Mouse (Mus musculus): ENCODE results near the gene Mdm2. TPM values are rescaled to one million over a fixed set of nuclear protein-coding genes. Genes with fewer than 3 reads are reported as not detected.
"Not testable (repeated sequence)": the region's sequence is repeated elsewhere in the genome, so short reads cannot be mapped to it uniquely, and the experiment has no call there.

Mdm2 gene
- total RNA-seq (2014; rRNA removed) (65.1 and 69.9 TPM in 2 replicates), polyA plus RNA-seq (2015; fragmentation: Nextera tagmentation; extraction: Ambion mirVana) (23.2 and 28.7 TPM in 2 replicates)

DNA sequence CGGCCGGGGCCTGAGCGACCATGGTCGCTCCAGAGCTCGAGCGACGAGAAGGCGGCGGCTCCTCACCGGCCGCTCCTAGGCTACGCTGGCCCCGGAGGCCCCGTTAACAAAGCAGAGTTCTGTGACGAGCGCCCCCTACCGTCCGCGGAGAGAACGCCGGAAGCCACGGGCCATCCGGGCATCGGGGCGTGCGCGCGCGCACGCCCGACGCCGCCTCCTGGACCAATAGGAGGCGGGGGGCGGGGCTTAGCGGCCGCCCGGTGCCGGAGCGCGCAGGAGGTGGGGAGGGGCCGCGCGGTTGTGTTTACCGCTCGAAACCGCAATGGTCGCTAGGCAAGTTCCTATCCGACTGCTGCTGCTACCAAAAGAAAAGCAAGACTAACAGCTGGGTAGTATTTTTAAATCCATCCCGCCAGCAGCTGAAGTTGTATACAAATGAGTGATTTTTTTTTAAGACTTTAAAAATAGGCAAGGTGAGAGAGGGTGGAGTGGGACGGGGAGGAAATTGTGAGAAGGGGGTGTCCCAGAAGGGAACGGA, at the start of gene Mdm2:
Gene Mdm2 (minus strand): TSS at position 155 of the 538 bp plus-strand sequence.
- Histone ChIP-seq H3K27me3 (ENCODE audit: insufficient read depth, low read length) (no peaks in the 10 kb centered on the region), H3K36me3 (ENCODE audit: insufficient read depth, low read length) (peaks cover 7% of the 10 kb centered on the region), H3K4me1 (ENCODE audit: insufficient read depth, low read length) (no peaks in the 10 kb centered on the region; the same call in 1 of the 2 replicates), H3K9me3 (ENCODE audit: low read length) (no peaks in the 10 kb centered on the region), H3K27ac (ENCODE audit: low read depth, low read length) (peak within 1 kb of the TSS; percentile 100), H3K4me2 (ENCODE audit: low read depth, low read length, poor library complexity, severe bottlenecking) (peak within 1 kb of the TSS; percentile 68), H3K9ac (replicated peaks; ENCODE audit: low read length, poor library complexity, severe bottlenecking) (peak within 1 kb of the TSS; percentile 100), H3K4me3 (ENCODE audit: low read depth, low read length) (peak within 1 kb of the TSS; percentile 96)
- WGBS = under 1% methylated on average over 46 of the region's 52 CpGs
- DNase-seq (ENCODE audit: low spot score) (peak; percentile 96), ATAC-seq (ENCODE audit: low FRiP score) (peak; percentile 95)
- peak; percentile 82 for TF ChIP-seq CTCF (IDR thresholded peaks at IDR 0.05)

DNA sequence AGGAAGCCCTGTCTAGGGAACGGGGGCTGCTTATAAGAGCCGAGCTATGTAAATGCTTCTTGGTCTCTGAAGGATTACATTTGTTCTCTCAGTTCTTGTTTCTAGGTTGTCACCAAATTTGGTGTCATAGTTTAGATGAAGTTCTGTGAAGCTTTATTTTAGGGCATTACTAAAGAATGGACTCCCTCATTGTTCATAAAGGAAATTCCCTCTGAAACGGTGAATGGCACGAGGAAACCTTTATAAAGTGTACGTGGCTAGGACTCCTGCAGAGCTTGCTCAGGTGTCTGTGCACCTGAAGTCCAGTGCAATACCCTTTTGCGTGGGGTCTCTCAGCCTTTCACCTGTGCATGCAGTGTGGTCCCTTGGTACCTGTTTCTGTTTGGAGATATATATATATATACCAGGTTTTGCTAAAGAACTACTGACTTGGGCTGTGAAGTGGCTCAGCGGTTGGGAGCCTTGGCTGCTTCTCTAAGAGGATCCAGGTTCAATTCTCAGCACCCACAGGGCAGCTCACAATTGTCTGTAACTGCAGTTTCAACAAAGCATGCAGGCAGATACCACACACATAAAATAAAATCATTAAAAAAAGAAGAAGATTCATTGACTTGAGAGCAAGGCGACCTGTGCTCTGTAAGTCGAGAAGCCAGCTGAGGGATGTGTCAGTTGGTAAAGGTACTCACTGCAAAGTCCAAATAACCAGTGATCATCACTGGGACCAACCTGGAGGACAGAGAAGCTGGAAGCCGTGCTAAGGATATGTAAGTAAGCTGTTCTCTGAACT, 49.5 kb upstream of the Mdm2 start:
- no peak for ATAC-seq (ENCODE audit: low FRiP score)
- Histone ChIP-seq H3K4me3 (ENCODE audit: low read depth, low read length) (no peak overlapping the region), H3K4me1 (ENCODE audit: insufficient read depth, low read length) (no peaks in the 10 kb centered on the region), H3K4me2 (ENCODE audit: low read depth, low read length, poor library complexity, severe bottlenecking) (no peak overlapping the region), H3K27ac (ENCODE audit: low read depth, low read length) (no peak overlapping the region), H3K9me3 (ENCODE audit: low read length) (no peaks in the 10 kb centered on the region), H3K27me3 (ENCODE audit: insufficient read depth, low read length) (no peaks in the 10 kb centered on the region), H3K36me3 (ENCODE audit: insufficient read depth, low read length) (peaks cover 68% of the 10 kb centered on the region), H3K9ac (replicated peaks; ENCODE audit: low read length, poor library complexity, severe bottlenecking) (no peak overlapping the region)
- no peak for DNase-seq (ENCODE audit: low spot score)
- 96% methylated on average over 10 of the region's 10 CpGs for WGBS
- no peak for TF ChIP-seq CTCF (IDR thresholded peaks at IDR 0.05)

DNA sequence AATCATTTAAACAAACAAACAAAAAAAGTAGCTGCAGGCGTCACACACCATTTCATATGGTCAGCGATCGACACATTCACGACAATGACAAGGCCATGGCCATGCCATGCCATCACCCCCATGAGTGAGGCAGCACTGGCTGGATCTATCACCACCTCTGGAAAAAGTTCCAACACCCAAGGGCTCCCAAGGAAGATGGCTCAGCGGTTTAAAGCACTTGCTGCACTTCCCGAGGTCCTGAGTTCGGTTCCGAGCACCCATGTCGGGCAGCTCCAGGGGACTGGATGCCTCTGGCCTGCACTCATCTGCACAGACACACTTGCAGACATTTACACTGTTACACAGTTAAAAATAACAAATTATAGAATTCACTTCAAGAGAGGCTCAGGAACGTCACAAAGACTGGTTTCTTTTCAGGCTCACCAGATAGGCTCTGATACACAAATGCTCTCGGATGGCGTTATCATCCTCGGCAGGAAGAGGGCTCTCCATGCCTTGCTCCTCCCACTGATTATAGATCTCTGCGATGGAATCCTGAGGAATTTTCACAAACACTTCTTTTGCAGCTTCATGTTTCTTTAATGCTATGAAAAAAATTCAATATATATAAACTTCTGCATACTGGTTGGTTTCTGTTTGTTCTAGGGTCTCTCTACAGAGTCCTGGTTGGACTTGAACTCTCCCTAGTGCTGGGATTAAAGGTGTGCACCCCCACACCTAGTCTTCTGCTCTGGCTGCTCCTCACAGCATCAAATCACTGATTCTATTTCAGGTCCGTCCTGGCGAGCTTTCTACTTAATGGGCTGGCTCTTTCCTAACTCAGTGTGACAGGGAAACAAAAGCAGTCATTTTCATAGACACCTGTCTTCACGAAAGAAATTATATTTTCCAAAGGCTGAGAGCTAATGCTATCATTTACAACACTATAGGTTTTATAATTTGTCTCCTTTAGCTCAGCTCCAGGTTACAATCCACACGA, 48.5 kb upstream of the Mdm2 start:
- Histone ChIP-seq H3K4me3 (ENCODE audit: low read depth, low read length) (no peak overlapping the region), H3K4me2 (ENCODE audit: low read depth, low read length, poor library complexity, severe bottlenecking) (no peak overlapping the region), H3K9me3 (ENCODE audit: low read length) (no peaks in the 10 kb centered on the region), H3K36me3 (ENCODE audit: insufficient read depth, low read length) (peaks cover 67% of the 10 kb centered on the region), H3K27me3 (ENCODE audit: insufficient read depth, low read length) (no peaks in the 10 kb centered on the region), H3K27ac (ENCODE audit: low read depth, low read length) (no peak overlapping the region), H3K4me1 (ENCODE audit: insufficient read depth, low read length) (no peaks in the 10 kb centered on the region), H3K9ac (replicated peaks; ENCODE audit: low read length, poor library complexity, severe bottlenecking) (no peak overlapping the region)
- TF ChIP-seq CTCF (IDR thresholded peaks at IDR 0.05) = no peak
- ATAC-seq (ENCODE audit: low FRiP score) (no peak), DNase-seq (ENCODE audit: low spot score) (no peak)
- 91% methylated on average over 18 of the region's 18 CpGs for WGBS

- WGBS = 91% methylated on average over 3 of the region's 3 CpGs
- DNase-seq (ENCODE audit: low spot score); ATAC-seq (ENCODE audit: low FRiP score): not testable (repeated sequence)
Measured at GRCm38 (mm10) chr10:117758344-117758743, 47.8 kb upstream of the Mdm2 start.

DNA sequence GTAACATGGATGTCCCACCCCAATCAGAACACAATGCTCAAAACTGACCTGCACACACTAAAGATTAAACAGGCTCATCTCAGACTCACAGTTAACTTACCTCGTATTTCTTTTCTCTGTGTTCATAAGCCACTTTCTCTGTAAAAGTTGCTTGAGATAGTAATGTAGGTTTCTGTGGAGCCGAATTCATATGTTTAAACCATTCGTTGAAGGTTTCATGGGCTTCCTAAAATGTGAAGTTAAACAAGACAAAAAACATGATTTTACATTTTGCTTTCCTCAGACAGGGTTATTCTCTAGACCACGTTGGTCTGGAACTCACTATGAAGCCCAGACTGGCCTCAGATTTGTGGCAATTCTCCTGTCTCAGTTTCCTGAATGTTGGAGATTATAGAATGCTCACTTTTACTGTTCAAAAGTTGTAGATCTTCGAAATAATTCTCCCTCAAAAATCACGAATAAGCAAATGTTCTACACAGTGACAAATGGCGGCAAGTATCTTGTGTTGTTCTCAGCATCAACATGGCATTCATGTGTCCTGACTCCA, 47.3 kb upstream of the Mdm2 start:
- DNase-seq (ENCODE audit: low spot score) (no peak), ATAC-seq (ENCODE audit: low FRiP score) (no peak)
- H3K36me3 ChIP-seq (ENCODE audit: insufficient read depth, low read length) = peaks cover 62% of the 10 kb centered on the region
- no peak overlapping the region for H3K4me2 ChIP-seq (ENCODE audit: low read depth, low read length, poor library complexity, severe bottlenecking)
- H3K27me3 ChIP-seq (ENCODE audit: insufficient read depth, low read length) = no peaks in the 10 kb centered on the region
- no peak overlapping the region for H3K9ac ChIP-seq (replicated peaks; ENCODE audit: low read length, poor library complexity, severe bottlenecking)
- 98% methylated on average over 7 of the region's 7 CpGs for WGBS
- H3K4me1 ChIP-seq (ENCODE audit: insufficient read depth, low read length) = no peaks in the 10 kb centered on the region
- no peak overlapping the region for H3K27ac ChIP-seq (ENCODE audit: low read depth, low read length)
- H3K9me3 ChIP-seq (ENCODE audit: low read length) = no peaks in the 10 kb centered on the region
- TF ChIP-seq CTCF (IDR thresholded peaks at IDR 0.05) = no peak
- no peak overlapping the region for H3K4me3 ChIP-seq (ENCODE audit: low read depth, low read length)

More at GRCm38 (mm10) chr10:117758344-117758743, 47.8 kb upstream of the Mdm2 start:
- H3K27me3 ChIP-seq (ENCODE audit: insufficient read depth, low read length); H3K4me2 ChIP-seq (ENCODE audit: low read depth, low read length, poor library complexity, severe bottlenecking); H3K4me1 ChIP-seq (ENCODE audit: insufficient read depth, low read length); H3K4me3 ChIP-seq (ENCODE audit: low read depth, low read length); H3K9ac ChIP-seq (replicated peaks; ENCODE audit: low read length, poor library complexity, severe bottlenecking); H3K27ac ChIP-seq (ENCODE audit: low read depth, low read length); H3K9me3 ChIP-seq (ENCODE audit: low read length): not testable (repeated sequence)
- peaks cover 62% of the 10 kb centered on the region for H3K36me3 ChIP-seq (ENCODE audit: insufficient read depth, low read length)

Data from midbrain, postnatal 0 days (tissue).